Mouse (Mus musculus) liver, adult 2 months (tissue): ENCODE results near the gene Gm17651.

Experiments used
- CTCF ChIP-seq: fragments of 200-500 bp; IDR thresholded peaks from 2 replicates; pipeline ENCODE4 v1.5.1; 2011; ENCODE audit warnings: low read depth, low read length, control low read depth
- POLR2A ChIP-seq: fragments of 200-500 bp; IDR thresholded peaks from 2 replicates; pipeline ENCODE4 v1.6.1; 2011; ENCODE audit warnings: low read length, control low read depth; ENCODE audit not compliant: insufficient read depth; ENCODE audit errors: extremely low read depth

DNA sequence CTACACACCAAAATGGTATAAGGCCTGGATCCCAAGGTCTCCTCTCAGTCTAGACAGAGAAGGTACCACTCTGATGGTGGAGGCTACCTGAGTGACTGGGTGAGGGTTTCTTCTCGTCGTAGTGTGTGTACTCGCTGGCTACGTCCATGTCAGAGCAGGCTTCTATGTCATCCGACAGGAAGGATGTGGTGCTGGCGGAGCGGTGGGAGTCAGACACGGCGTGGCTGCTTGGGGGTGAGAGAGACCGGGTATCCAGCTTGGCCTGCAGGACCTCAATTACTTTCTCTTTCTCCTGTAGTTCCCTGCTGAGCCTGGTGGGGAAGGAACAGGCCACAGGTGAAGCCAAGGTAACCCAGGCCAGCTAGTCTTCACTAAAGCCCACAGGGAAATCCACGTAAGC, 35.6 kb upstream of the Gm17651 start:
- TF ChIP-seq CTCF (no peak), POLR2A (no peak)
